Mouse (Mus musculus): ENCODE measurements around the gene Fcrl5. TPM values are rescaled to one million over a fixed set of nuclear protein-coding genes. Genes with fewer than 3 reads are reported as not detected.

Fcrl5 gene
- polyA plus RNA-seq, 1 experiment from 2014 or later, result not detected

DNA sequence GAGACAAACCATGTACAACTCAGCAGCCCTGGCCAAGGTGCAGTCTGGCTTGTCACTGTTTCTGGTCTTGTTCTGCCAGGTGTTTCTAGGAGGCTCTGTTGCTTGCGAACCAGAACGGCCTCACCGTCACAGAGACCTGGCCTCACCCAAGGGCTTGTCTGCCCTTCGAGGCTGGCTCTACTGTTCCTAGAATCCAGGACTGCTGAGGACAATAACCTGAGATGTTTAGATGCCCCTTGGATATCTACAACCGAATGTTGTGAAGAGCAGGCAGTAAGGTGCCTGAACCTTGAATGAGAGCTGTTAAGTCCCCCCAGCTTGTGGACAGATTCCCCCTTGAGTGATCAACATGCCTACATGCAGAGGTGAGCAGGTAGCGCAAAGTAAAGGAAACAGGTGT, 67.2 kb downstream of the Fcrl5 start:
- ATAC-seq, result no peak
- Histone ChIP-seq H3K9me3 (ENCODE audit: low read length) (no peaks in the 10 kb centered on the region), H3K4me2 (ENCODE audit: low read depth, low read length) (no peak overlapping the region), H3K4me1 (ENCODE audit: insufficient read depth) (0 out of 2 replicates have a peak, but pooled peaks cover 2% of the 10 kb centered on the region), H3K4me3 (ENCODE audit: low read depth, low read length) (no peak overlapping the region), H3K36me3 (replicated peaks; ENCODE audit: insufficient read depth, low read length) (no peaks in the 10 kb centered on the region), H3K27ac (ENCODE audit: low read depth) (no peak overlapping the region), H3K9ac (replicated peaks) (no peak overlapping the region), H3K27me3 (ENCODE audit: insufficient read depth, low read length) (no peaks in the 10 kb centered on the region)
- WGBS (ENCODE audit: insufficient replicate concordance), result 84% methylated on average over 6 of the region's 6 CpGs
- no peak for DNase-seq
- TF ChIP-seq EP300 (IDR thresholded peaks at IDR 0.05; ENCODE audit: low read depth) (no peak), CTCF (IDR thresholded peaks at IDR 0.05; ENCODE audit: low read depth) (no peak)

- ATAC-seq (no peak), DNase-seq (peak; percentile 32)
- 34% methylated on average over 7 of the region's 7 CpGs for WGBS (ENCODE audit: insufficient replicate concordance)
- Histone ChIP-seq H3K27me3 (ENCODE audit: insufficient read depth, low read length) (no peaks in the 10 kb centered on the region), H3K9me3 (ENCODE audit: low read length) (no peaks in the 10 kb centered on the region), H3K4me3 (ENCODE audit: low read depth, low read length) (no peak overlapping the region), H3K4me1 (ENCODE audit: insufficient read depth) (peaks cover 12% of the 10 kb centered on the region), H3K27ac (ENCODE audit: low read depth) (no peak overlapping the region), H3K36me3 (replicated peaks; ENCODE audit: insufficient read depth, low read length) (no peaks in the 10 kb centered on the region), H3K4me2 (ENCODE audit: low read depth, low read length) (no peak overlapping the region), H3K9ac (replicated peaks) (no peak overlapping the region)
- TF ChIP-seq CTCF (IDR thresholded peaks at IDR 0.05; ENCODE audit: low read depth) (peak; percentile 78), EP300 (IDR thresholded peaks at IDR 0.05; ENCODE audit: low read depth) (no peak)
Measured at GRCm38 (mm10) chr3:87504330-87504729, 68.8 kb downstream of the Fcrl5 start.

DNA sequence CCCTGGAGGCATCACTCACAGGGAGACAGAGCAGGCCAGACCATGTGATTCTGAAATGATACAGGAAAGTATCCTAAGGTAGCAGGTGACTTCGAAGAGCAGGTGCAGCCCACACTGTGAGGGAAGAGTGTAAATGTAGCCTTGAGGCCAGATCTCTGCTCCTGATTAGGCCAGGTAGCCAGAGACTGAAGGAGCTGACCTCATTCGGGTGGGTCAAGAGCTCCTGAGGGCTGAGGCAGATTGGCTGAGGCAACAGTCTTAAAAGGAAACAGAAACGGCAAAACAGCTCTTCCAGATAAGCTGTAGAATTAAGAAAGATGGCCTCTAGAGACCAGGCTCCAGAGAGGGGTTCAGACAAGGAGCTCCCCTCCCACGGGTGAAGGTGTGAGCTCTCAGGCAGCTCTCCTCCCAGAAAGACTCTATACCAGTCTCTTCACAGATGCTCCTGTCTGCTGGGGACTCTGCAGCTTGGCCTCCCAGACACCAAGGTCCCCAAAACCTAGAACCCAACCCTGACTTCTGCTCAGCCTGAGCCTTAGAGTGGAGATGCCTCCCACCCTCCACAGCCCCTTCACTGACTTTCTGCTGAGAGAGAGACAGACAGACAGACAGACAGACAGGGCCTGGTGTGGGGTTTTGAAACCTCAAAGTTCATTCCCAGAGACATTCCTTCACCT, 69.3 kb downstream of the Fcrl5 start:
- Histone ChIP-seq H3K9ac (replicated peaks) (no peak overlapping the region), H3K27ac (ENCODE audit: low read depth) (no peak overlapping the region), H3K9me3 (ENCODE audit: low read length) (no peaks in the 10 kb centered on the region), H3K4me1 (ENCODE audit: insufficient read depth) (peaks cover 16% of the 10 kb centered on the region), H3K36me3 (replicated peaks; ENCODE audit: insufficient read depth, low read length) (no peaks in the 10 kb centered on the region), H3K4me3 (ENCODE audit: low read depth, low read length) (no peak overlapping the region), H3K4me2 (ENCODE audit: low read depth, low read length) (no peak overlapping the region), H3K27me3 (ENCODE audit: insufficient read depth, low read length) (no peaks in the 10 kb centered on the region)
- ATAC-seq, result no peak
- no peak for DNase-seq
- TF ChIP-seq CTCF (IDR thresholded peaks at IDR 0.05; ENCODE audit: low read depth) (no peak), EP300 (IDR thresholded peaks at IDR 0.05; ENCODE audit: low read depth) (no peak)
- WGBS (ENCODE audit: insufficient replicate concordance), result 50% methylated on average over 4 of the region's 4 CpGs

DNA sequence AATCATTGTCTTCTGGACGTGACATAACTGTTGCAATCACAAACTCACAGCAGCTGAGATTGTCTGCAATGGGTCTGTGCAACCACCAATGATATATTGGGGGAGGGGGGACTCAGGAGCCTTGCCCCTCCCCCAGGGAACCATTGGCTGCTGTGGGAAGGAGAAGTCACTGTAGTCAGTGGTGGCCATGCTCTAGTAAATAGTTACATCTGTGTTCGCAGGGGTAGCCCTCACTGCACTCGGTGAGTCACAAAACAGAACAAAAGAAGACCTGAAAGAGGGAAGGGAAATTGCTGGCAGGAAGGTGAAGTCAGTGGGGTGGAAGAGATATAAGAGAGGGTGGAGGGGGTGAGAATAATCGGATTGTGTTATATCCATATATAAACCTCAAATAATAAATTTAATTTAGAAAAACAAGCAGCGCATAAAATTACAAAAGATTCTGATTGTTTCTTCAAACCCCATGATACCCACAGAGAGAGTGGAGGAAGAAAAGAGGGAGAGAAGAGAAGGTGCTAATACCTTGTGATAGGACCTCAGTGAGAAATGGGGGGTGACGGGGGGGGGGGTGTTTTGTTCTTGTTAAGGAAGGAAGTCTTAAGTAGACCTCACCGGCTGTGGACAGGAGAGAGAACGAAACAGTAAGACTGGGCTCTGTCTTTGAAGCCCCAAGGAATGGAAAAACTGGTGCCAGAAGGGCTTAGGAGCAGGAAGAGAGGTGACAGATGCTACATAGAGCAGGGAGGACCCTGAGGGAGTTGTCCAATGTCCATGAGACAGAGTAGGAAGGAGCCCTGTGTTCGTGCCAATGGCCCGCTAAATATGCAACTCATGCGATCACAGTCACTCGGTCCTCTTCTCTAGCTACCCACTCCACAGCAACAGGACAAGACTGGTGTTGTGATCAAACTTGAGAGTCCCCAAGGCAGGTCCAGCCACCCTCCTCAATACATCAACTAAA, 71.2 kb downstream of the Fcrl5 start:
- H3K36me3 ChIP-seq (replicated peaks; ENCODE audit: insufficient read depth, low read length), result no peaks in the 10 kb centered on the region
- ATAC-seq (no peak), DNase-seq (no peak)
- TF ChIP-seq CTCF (IDR thresholded peaks at IDR 0.05; ENCODE audit: low read depth) (no peak), EP300 (IDR thresholded peaks at IDR 0.05; ENCODE audit: low read depth) (no peak)
- H3K4me3 ChIP-seq (ENCODE audit: low read depth, low read length), result no peak overlapping the region
- no peaks in the 10 kb centered on the region for H3K9me3 ChIP-seq (ENCODE audit: low read length)
- H3K4me1 ChIP-seq (ENCODE audit: insufficient read depth), result peaks cover 15% of the 10 kb centered on the region
- H3K27ac ChIP-seq (ENCODE audit: low read depth), result no peak overlapping the region
- H3K27me3 ChIP-seq (ENCODE audit: insufficient read depth, low read length), result no peaks in the 10 kb centered on the region
- no peak overlapping the region for H3K4me2 ChIP-seq (ENCODE audit: low read depth, low read length)
- H3K9ac ChIP-seq (replicated peaks), result no peak overlapping the region
- WGBS (ENCODE audit: insufficient replicate concordance), result 49% methylated on average over 12 of the region's 12 CpGs

GRCm38 (mm10) chr3:87508205-87508901, 72.8 kb downstream of the Fcrl5 start:
- Histone ChIP-seq H3K4me2 (ENCODE audit: low read depth, low read length) (peak overlapping the region; percentile 31; the same call in 1 of the 2 replicates), H3K4me1 (ENCODE audit: insufficient read depth) (peaks cover 25% of the 10 kb centered on the region), H3K27me3 (ENCODE audit: insufficient read depth, low read length) (no peaks in the 10 kb centered on the region), H3K36me3 (replicated peaks; ENCODE audit: insufficient read depth, low read length) (no peaks in the 10 kb centered on the region), H3K9me3 (ENCODE audit: low read length) (no peaks in the 10 kb centered on the region), H3K9ac (replicated peaks) (0 out of 2 replicates have a peak overlapping the region, but pooled peaks have one; percentile 21), H3K4me3 (ENCODE audit: low read depth, low read length) (no peak overlapping the region), H3K27ac (ENCODE audit: low read depth) (0 out of 2 replicates have a peak overlapping the region, but pooled peaks have one; percentile 29)
- ATAC-seq, result peak; percentile 83
- peak; percentile 97 for TF ChIP-seq CTCF (IDR thresholded peaks at IDR 0.05; ENCODE audit: low read depth)
- TF ChIP-seq EP300 (IDR thresholded peaks at IDR 0.05; ENCODE audit: low read depth), result no peak
- peak; percentile 88 for DNase-seq
- 32% methylated on average over 17 of the region's 17 CpGs for WGBS (ENCODE audit: insufficient replicate concordance)

All from liver, postnatal 0 days (tissue).